Mouse (Mus musculus) heart, postnatal 0 days (tissue): ENCODE data around the gene Erbb2.

Experiments used
- CTCF ChIP-seq: IDR thresholded peaks from 2 replicates; pipeline ENCODE4 v1.5.1; 2016; ENCODE audit warnings: antibody characterized with exemption, control low read depth, low read depth
- EP300 ChIP-seq: IDR thresholded peaks from 2 replicates; pipeline ENCODE4 v1.6.1; 2016; ENCODE audit warnings: antibody characterized with exemption, low read depth

DNA sequence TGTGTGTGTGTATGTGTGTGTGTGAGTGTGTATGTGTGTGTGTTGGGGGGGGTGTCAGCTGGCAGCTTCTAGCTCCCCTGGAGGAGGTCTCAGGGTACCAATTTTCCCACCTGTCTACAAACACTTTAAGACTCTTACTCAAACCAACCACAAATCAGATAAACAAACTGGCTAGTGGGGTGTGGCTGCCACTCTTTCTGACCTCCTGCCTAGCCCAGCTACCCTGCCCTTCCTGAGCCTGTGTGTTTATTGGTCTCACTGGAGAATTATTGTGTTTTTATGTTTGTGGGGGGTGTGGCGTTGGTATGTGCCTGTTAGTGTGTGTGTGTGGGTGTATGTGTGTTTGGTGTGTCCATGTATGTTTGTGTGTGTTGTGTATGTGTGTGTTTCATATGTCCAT lies 4.8 kb downstream of the Erbb2 start:
- TF ChIP-seq EP300 (no peak), CTCF (no peak)
